Comparison of ENCODE assay signal across 10 mouse cellular contexts in the genomic region with DNA sequence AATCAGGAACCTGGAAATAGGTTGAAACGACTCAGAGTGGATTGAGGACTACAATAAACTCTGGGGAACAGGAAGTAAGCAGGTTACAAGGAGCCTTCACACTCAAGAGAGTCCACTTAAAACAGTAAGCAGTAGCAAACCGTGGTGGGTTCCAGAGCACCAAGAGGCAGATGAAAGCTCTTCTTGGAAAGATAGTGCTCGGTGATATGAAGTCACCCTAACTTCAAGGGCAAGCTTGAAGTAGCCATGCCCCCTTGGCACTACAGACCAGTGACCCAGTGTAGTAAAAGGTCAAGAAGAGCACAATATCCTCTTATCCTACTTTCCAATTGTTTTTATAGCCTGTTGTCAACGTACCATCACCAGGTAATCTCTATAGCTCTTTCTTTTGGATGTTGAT.
"Had no signal": no experiment of that assay in that cellular context is flagged by ENCODE, and none has a peak within 500 bp of the region (broad histone marks: within the 10 kb centered on the region; RNA-seq: fewer than 3 reads in every experiment).

No protein-coding gene starts in this region.

- H3K4me2 ChIP-seq: limb, embryonic 13.5 days; liver, embryonic 11.5 days; liver, embryonic 15.5 days; lung, embryonic 14.5 days; midbrain, embryonic 12.5 days had no signal

- H3K27ac ChIP-seq: layer of hippocampus, adult 2 months; limb, embryonic 13.5 days; liver, embryonic 15.5 days; midbrain, embryonic 12.5 days; stomach, postnatal 0 days had no signal

- H3K27me3 ChIP-seq: limb, embryonic 13.5 days; liver, embryonic 15.5 days; midbrain, embryonic 12.5 days had no signal

- DNase-seq: kidney, adult 8-10 months; kidney, postnatal 36 days; lung, embryonic 14.5 days; thymus, postnatal 4 days had no signal

- H3K9ac ChIP-seq: limb, embryonic 13.5 days; liver, embryonic 15.5 days; lung, embryonic 14.5 days; midbrain, embryonic 12.5 days had no signal

- H3K36me3 ChIP-seq: liver, embryonic 15.5 days; midbrain, embryonic 12.5 days had no signal

- H3K4me3 ChIP-seq: layer of hippocampus, adult 2 months; limb, embryonic 13.5 days; liver, embryonic 15.5 days; midbrain, embryonic 12.5 days had no signal

- H3K9me3 ChIP-seq: limb, embryonic 13.5 days; liver, embryonic 15.5 days; midbrain, embryonic 12.5 days had no signal
